Mouse (Mus musculus): ENCODE results near the gene Mrpl39.
A peak's percentile ranks its signal among the peaks of the same experiment; 100 is the strongest.

Mrpl39 gene

GRCm38 (mm10) chr16:84735166-84736105, at the start of gene Mrpl39:
Mrpl39 (minus strand) TSS chr16:84735742.
- DNase-seq (ENCODE audit: extremely low read depth, low read depth) = peak; percentile 80

GRCm38 (mm10) chr16:84784966-84785365, 49.4 kb upstream of the Mrpl39 start:
- DNase-seq (ENCODE audit: extremely low read depth, low read depth) = no peak

- DNase-seq (ENCODE audit: extremely low read depth, low read depth) = no peak
Observed at GRCm38 (mm10) chr16:84783279-84783678, 47.7 kb upstream of the Mrpl39 start.

GRCm38 (mm10) chr16:84779718-84780117, 44.2 kb upstream of the Mrpl39 start:
- no peak for DNase-seq (ENCODE audit: extremely low read depth, low read depth)

DNA sequence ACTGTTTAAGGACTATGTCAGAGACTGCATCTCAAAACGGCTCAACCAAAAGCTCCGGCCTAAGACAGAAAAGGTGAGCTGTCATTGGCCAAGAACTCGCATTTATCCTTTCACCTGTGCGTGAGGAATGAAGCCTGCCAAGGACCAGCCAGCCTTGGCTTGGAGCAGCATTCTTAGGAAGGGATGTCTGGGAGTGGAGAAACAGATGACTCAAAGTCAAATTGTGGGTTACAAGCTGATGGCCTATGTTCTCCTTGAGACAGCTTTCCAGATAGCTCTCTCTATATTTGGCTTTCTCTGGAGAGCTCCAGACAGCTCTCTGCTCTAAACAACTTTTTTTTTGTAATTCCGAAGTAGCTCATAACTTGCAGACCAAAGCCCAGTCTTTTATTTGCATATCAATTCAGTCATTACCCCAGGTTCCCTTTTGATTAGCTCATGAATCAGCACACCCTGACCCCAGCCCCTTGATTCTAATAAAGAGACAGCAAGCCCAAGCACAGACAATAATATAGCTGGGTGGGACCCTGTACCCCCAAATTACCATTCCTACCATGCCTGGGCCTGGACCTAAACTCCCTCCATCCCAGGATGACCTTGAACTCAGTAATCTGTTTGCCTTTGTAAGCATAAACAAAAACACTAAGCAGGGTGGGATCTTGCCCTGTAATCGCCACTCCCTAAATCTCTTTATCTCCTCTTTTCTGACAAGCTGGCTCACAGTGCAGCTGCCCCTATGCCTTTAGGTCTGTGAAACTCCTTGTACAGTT, 43.5 kb upstream of the Mrpl39 start:
- no peak for DNase-seq (ENCODE audit: extremely low read depth, low read depth)

GRCm38 (mm10) chr16:84778431-84778830, 42.9 kb upstream of the Mrpl39 start:
- no peak for DNase-seq (ENCODE audit: extremely low read depth, low read depth)

DNA sequence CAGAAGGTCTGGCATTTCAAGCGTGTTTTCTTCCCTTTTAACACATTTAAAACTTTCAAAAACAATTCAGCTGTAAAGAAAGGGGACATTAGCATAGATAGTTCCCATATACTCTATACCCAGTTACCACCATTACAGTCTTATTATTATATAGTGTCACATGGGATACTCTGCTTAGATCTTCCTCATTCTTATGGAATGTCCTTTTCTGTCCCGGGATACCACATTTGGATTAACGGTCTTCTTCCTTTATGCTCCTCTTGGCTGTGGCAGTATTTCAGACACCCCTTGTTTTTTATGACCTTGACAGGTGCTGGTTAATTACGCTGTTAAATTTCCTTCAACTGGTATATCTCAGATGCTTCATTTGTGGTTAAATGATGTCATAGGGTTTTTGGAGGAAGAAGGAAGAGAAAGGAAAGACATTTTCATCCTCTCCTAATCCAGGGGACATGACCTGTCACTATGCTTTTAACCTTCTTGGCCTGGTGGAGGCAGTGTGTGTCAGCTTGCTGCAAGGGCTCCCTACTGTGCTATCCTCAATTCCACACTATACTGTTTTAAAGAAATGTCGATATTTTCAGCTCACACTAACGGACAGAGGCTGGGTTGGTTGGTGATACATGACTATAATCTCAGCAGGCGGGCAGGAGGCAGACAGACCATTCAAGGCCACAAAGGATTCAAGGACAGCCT, 40.7 kb upstream of the Mrpl39 start:
- DNase-seq (ENCODE audit: extremely low read depth, low read depth) = no peak

GRCm38 (mm10) chr16:84775356-84775755, 39.8 kb upstream of the Mrpl39 start:
- no peak for DNase-seq (ENCODE audit: extremely low read depth, low read depth)

- no peak for DNase-seq (ENCODE audit: extremely low read depth, low read depth)
Observed at GRCm38 (mm10) chr16:84774761-84775231, 39.3 kb upstream of the Mrpl39 start.

GRCm38 (mm10) chr16:84774003-84774703, 38.6 kb upstream of the Mrpl39 start, which contains the start of gene Jam2:
Jam2 (plus strand) TSS chr16:84774123.
- DNase-seq (ENCODE audit: extremely low read depth, low read depth) = no peak

DNA sequence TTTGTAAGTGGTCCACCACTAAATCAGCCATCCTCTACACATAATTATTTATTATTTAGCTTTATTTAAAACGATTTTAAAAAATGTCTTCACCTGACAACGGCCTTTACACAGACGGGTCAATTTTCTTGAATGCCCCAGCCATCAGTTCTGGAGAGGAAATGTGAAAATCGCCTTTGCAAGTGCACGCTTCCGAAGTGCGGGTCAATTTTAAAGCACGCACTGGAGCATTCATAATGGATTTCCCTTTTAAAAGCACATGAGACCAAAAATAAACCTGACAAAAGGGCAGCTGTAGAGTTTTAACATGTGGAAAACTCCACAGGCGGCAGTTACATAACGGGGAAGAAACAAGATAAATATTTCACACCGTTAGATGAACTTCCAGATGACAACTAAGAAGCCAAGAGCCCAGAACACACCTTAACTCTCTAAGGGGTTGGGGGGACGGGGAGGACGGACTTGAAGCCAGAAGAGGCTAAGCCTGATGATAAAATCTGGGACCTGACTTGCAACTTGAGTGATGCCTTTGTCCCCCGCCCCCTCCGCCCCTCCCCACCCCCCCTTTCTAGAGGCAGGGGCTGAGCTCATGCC, 37.8 kb upstream of the Mrpl39 start:
- no peak for DNase-seq (ENCODE audit: extremely low read depth, low read depth)

DNA sequence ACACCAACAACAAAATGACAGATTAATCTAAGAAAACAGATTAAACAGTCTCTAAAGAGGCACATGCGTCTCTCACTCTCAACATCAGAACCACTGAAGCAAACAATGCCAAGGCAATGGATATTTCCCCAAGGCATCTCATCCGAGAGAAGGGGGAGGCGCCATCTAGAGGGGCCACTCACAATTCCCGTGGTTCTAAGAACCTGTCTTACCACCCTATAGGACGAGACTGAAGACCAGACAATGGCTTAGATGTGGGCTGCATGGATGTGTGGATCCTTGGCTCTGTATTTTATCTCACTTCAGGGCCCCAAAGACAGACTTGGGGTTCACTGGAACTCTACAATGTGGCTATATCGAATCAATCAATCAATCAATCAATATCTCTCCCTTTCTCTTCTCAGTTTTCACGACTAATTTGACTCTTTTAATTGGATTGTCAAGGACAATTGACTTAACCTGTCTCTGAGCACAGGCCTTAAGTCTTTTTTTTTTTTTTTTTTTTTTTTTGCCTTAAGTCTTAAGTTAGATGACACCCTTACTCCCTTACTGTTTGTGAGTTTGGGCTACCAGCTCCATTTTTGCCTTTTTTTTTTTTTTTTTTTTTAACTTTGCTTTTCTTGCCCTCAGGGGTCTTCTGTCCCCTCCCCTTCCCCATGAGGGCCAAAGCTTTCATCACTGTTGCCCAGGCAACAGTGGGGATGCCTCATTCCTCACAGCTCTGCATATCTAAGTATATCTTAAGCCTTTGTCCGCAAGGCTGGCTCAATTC, 37.1 kb upstream of the Mrpl39 start:
- DNase-seq (ENCODE audit: extremely low read depth, low read depth) = no peak

- DNase-seq (ENCODE audit: extremely low read depth, low read depth) = no peak
Observed at GRCm38 (mm10) chr16:84771461-84771860, 35.9 kb upstream of the Mrpl39 start.

GRCm38 (mm10) chr16:84770891-84771290, 35.3 kb upstream of the Mrpl39 start:
- no peak for DNase-seq (ENCODE audit: extremely low read depth, low read depth)

DNA sequence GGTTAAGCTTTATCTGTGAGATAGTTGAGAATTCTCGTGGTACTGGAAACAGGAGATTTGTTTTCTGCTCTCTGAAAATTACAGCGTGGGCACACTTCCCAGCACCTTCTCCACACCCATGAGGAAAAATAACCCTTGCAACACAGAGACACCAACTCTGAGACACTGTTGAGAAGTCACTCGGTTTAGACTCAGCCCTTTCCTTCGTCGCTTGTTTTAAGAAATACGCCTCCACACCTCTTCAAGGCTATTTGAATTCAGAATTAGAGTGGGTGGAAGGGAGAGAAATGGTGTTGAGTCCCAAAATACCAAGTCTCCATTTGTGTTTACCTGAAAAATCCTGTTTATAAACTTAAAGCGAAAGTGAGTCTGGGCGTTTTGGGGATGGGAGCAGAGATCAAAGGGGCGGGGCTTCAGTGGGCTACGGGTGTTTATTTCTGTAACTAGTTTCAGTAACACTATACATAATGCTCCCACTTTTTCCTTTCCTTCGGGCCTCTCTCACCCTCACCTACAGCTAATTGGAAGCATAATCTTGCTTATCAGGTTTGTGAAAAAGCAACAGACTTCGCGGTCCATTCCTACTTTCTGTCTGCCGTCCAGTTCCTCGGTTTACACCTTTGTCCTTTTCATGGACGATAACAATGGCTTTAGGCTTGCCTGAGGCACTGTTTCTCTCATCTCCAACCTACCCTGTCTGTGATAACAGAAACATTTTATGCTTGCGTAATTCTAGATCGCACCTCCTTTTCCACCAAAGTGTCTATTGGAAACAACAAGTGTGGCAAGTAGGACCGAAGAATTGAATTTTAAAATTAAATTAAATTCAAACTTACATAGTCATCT, 34.3 kb upstream of the Mrpl39 start:
- no peak for DNase-seq (ENCODE audit: extremely low read depth, low read depth)

GRCm38 (mm10) chr16:84769182-84769581, 33.6 kb upstream of the Mrpl39 start:
- DNase-seq (ENCODE audit: extremely low read depth, low read depth) = no peak

DNA sequence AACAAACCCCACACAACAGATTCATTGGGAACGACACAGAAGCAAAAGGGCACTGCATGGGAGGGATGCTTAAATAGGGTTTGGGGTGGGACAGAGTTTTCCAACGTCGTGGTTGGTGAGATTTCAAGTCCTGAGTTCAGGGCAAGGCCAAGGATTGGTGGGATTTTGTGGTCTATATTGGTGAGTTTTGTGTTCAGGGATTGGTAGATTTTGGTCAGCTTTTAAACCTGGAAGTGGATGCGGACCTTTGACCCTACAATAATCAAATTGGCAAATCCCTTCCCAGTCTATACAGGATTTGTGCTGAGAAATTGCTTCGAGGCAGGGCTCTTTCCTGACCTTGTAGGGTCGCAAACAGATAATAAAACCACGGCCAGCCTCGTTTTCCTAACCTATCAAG, 32.4 kb upstream of the Mrpl39 start:
- DNase-seq (ENCODE audit: extremely low read depth, low read depth) = no peak

DNA sequence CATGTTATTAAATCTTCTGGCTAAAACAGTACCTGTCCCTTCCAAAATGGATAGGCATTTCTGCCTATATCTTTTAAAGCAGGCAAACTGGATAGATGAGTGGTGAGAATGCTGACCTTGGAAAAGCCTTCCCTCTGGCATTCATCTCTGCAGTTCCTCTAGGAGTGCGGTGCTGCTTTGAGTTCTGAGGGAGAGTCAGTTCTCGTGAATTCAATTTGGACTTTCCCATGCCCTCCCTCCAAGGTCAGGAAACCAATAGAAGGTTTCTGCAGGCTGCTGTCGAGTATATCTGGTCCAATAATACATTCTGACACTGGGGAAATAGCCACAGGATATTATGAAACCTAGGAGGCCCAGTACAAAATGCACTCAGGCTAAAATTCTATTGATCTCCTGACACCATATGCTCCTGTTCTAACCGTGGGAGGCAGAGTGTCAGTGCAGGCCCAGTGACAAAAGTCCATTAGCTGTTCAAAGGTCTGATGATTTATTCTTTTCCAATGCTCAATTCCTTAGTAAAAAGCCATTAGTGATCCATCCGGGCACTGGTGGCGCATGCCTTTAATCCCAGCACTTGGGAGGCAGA, 10.3 kb upstream of the Mrpl39 start:
- no peak for DNase-seq (ENCODE audit: extremely low read depth, low read depth)
